Mouse (Mus musculus): ENCODE measurements at regions not wholly inside any gene's neighbourhood (a gene's known extent, or its start where the extent isn't known, plus 50 kb on each side); places are given as distances from the start of the nearest gene placed in this dataset.

GRCm38 (mm10) chr9:61500851-61501250, 128.7 kb downstream of the Tle3 start:
- no peaks in the 10 kb centered on the region for H3K36me3 ChIP-seq (ENCODE audit: insufficient read depth, low read length)
- no peaks in the 10 kb centered on the region for H3K27me3 ChIP-seq (ENCODE audit: insufficient read depth, low read length)
- WGBS: 32% methylated on average over 9 of the region's 9 CpGs
- ATAC-seq (ENCODE audit: low FRiP score, low TSS enrichment): no peak
- H3K4me3 ChIP-seq (ENCODE audit: low read length): no peak overlapping the region
- no peak overlapping the region for H3K27ac ChIP-seq (ENCODE audit: low read length)
- no peak overlapping the region for H3K9ac ChIP-seq (replicated peaks; ENCODE audit: low read length)
- peaks cover 6% of the 10 kb centered on the region for H3K9me3 ChIP-seq (ENCODE audit: low read length)
- no peak overlapping the region for H3K4me2 ChIP-seq (replicated peaks; ENCODE audit: low read depth, low read length)
- no peaks in the 10 kb centered on the region for H3K4me1 ChIP-seq (ENCODE audit: insufficient read depth, low read length)

GRCm38 (mm10) chr9:61492896-61493295, 120.7 kb downstream of the Tle3 start:
- H3K4me1 ChIP-seq (ENCODE audit: insufficient read depth, low read length): no peaks in the 10 kb centered on the region
- no peak overlapping the region for H3K27ac ChIP-seq (ENCODE audit: low read length)
- H3K27me3 ChIP-seq (ENCODE audit: insufficient read depth, low read length): peaks cover 7% of the 10 kb centered on the region; the same call in 1 of the 2 replicates
- H3K9me3 ChIP-seq (ENCODE audit: low read length): no peaks in the 10 kb centered on the region
- no peak for ATAC-seq (ENCODE audit: low FRiP score, low TSS enrichment)
- no peak overlapping the region for H3K4me3 ChIP-seq (ENCODE audit: low read length)
- H3K4me2 ChIP-seq (replicated peaks; ENCODE audit: low read depth, low read length): no peak overlapping the region
- H3K9ac ChIP-seq (replicated peaks; ENCODE audit: low read length): no peak overlapping the region
- 77% methylated on average over 8 of the region's 8 CpGs for WGBS
- H3K36me3 ChIP-seq (ENCODE audit: insufficient read depth, low read length): no peaks in the 10 kb centered on the region

- H3K9ac ChIP-seq (replicated peaks; ENCODE audit: low read length): no peak overlapping the region
- H3K4me3 ChIP-seq (ENCODE audit: low read length): no peak overlapping the region
- no peaks in the 10 kb centered on the region for H3K36me3 ChIP-seq (ENCODE audit: insufficient read depth, low read length)
- H3K9me3 ChIP-seq (ENCODE audit: low read length): no peaks in the 10 kb centered on the region
- ATAC-seq (ENCODE audit: low FRiP score, low TSS enrichment): no peak
- peaks cover 7% of the 10 kb centered on the region; the same call in 1 of the 2 replicates for H3K27me3 ChIP-seq (ENCODE audit: insufficient read depth, low read length)
- H3K4me1 ChIP-seq (ENCODE audit: insufficient read depth, low read length): no peaks in the 10 kb centered on the region
- WGBS: 45% methylated on average over 6 of the region's 6 CpGs
- H3K4me2 ChIP-seq (replicated peaks; ENCODE audit: low read depth, low read length): no peak overlapping the region
- H3K27ac ChIP-seq (ENCODE audit: low read length): no peak overlapping the region
Measured at GRCm38 (mm10) chr9:61491131-61491712, 119.1 kb downstream of the Tle3 start.

GRCm38 (mm10) chr9:61489983-61490382, 117.8 kb downstream of the Tle3 start:
- no peaks in the 10 kb centered on the region for H3K36me3 ChIP-seq (ENCODE audit: insufficient read depth, low read length)
- H3K27ac ChIP-seq (ENCODE audit: low read length): no peak overlapping the region
- WGBS: 57% methylated on average over 6 of the region's 6 CpGs
- H3K27me3 ChIP-seq (ENCODE audit: insufficient read depth, low read length): peaks cover 7% of the 10 kb centered on the region; the same call in 1 of the 2 replicates
- no peak overlapping the region for H3K9ac ChIP-seq (replicated peaks; ENCODE audit: low read length)
- no peak overlapping the region for H3K4me2 ChIP-seq (replicated peaks; ENCODE audit: low read depth, low read length)
- H3K9me3 ChIP-seq (ENCODE audit: low read length): no peaks in the 10 kb centered on the region
- H3K4me1 ChIP-seq (ENCODE audit: insufficient read depth, low read length): no peaks in the 10 kb centered on the region
- no peak for ATAC-seq (ENCODE audit: low FRiP score, low TSS enrichment)
- H3K4me3 ChIP-seq (ENCODE audit: low read length): no peak overlapping the region

GRCm38 (mm10) chr9:61489147-61489546, 117.0 kb downstream of the Tle3 start:
- H3K27me3 ChIP-seq (ENCODE audit: insufficient read depth, low read length): peaks cover 7% of the 10 kb centered on the region; the same call in 1 of the 2 replicates
- no peak for ATAC-seq (ENCODE audit: low FRiP score, low TSS enrichment)
- no peak overlapping the region for H3K27ac ChIP-seq (ENCODE audit: low read length)
- H3K9ac ChIP-seq (replicated peaks; ENCODE audit: low read length): no peak overlapping the region
- H3K4me1 ChIP-seq (ENCODE audit: insufficient read depth, low read length): no peaks in the 10 kb centered on the region
- WGBS: 42% methylated on average over 9 of the region's 9 CpGs
- no peaks in the 10 kb centered on the region for H3K9me3 ChIP-seq (ENCODE audit: low read length)
- H3K36me3 ChIP-seq (ENCODE audit: insufficient read depth, low read length): no peaks in the 10 kb centered on the region
- no peak overlapping the region for H3K4me2 ChIP-seq (replicated peaks; ENCODE audit: low read depth, low read length)
- H3K4me3 ChIP-seq (ENCODE audit: low read length): no peak overlapping the region

- Histone ChIP-seq H3K27ac (ENCODE audit: low read length) (no peak overlapping the region), H3K4me3 (ENCODE audit: low read length) (no peak overlapping the region), H3K9me3 (ENCODE audit: low read length) (no peaks in the 10 kb centered on the region), H3K4me2 (replicated peaks; ENCODE audit: low read depth, low read length) (no peak overlapping the region), H3K4me1 (ENCODE audit: insufficient read depth, low read length) (no peaks in the 10 kb centered on the region), H3K36me3 (ENCODE audit: insufficient read depth, low read length) (no peaks in the 10 kb centered on the region), H3K27me3 (ENCODE audit: insufficient read depth, low read length) (0 out of 2 replicates have a peak, but pooled peaks cover 7% of the 10 kb centered on the region), H3K9ac (replicated peaks; ENCODE audit: low read length) (no peak overlapping the region)
- 88% methylated on average over 12 of the region's 12 CpGs for WGBS
- ATAC-seq (ENCODE audit: low FRiP score, low TSS enrichment): no peak
Measured at GRCm38 (mm10) chr9:61487824-61488223, 115.7 kb downstream of the Tle3 start.

- WGBS: 78% methylated on average over 7 of the region's 7 CpGs
- Histone ChIP-seq H3K27ac (ENCODE audit: low read length) (no peak overlapping the region), H3K9ac (replicated peaks; ENCODE audit: low read length) (no peak overlapping the region), H3K4me2 (replicated peaks; ENCODE audit: low read depth, low read length) (no peak overlapping the region), H3K4me3 (ENCODE audit: low read length) (no peak overlapping the region), H3K36me3 (ENCODE audit: insufficient read depth, low read length) (no peaks in the 10 kb centered on the region), H3K27me3 (ENCODE audit: insufficient read depth, low read length) (0 out of 2 replicates have a peak, but pooled peaks cover 7% of the 10 kb centered on the region), H3K4me1 (ENCODE audit: insufficient read depth, low read length) (no peaks in the 10 kb centered on the region), H3K9me3 (ENCODE audit: low read length) (no peaks in the 10 kb centered on the region)
- ATAC-seq (ENCODE audit: low FRiP score, low TSS enrichment): no peak
Measured at GRCm38 (mm10) chr9:61487146-61487545, 115.0 kb downstream of the Tle3 start.

- Histone ChIP-seq H3K27ac (ENCODE audit: low read length) (no peak overlapping the region), H3K4me2 (replicated peaks; ENCODE audit: low read depth, low read length) (no peak overlapping the region), H3K9me3 (ENCODE audit: low read length) (no peaks in the 10 kb centered on the region), H3K9ac (replicated peaks; ENCODE audit: low read length) (no peak overlapping the region), H3K4me1 (ENCODE audit: insufficient read depth, low read length) (no peaks in the 10 kb centered on the region), H3K27me3 (ENCODE audit: insufficient read depth, low read length) (peaks cover 9% of the 10 kb centered on the region; the same call in 1 of the 2 replicates), H3K4me3 (ENCODE audit: low read length) (no peak overlapping the region), H3K36me3 (ENCODE audit: insufficient read depth, low read length) (no peaks in the 10 kb centered on the region)
- no peak for ATAC-seq (ENCODE audit: low FRiP score, low TSS enrichment)
- 28% methylated on average over 3 of the region's 3 CpGs for WGBS
Measured at GRCm38 (mm10) chr9:61484391-61484790, 112.2 kb downstream of the Tle3 start.

GRCm38 (mm10) chr9:61479626-61480025, 107.5 kb downstream of the Tle3 start:
- 48% methylated on average over 6 of the region's 6 CpGs for WGBS
- Histone ChIP-seq H3K36me3 (ENCODE audit: insufficient read depth, low read length) (no peaks in the 10 kb centered on the region), H3K27ac (ENCODE audit: low read length) (no peak overlapping the region), H3K4me3 (ENCODE audit: low read length) (no peak overlapping the region), H3K9ac (replicated peaks; ENCODE audit: low read length) (no peak overlapping the region), H3K9me3 (ENCODE audit: low read length) (no peaks in the 10 kb centered on the region), H3K4me2 (replicated peaks; ENCODE audit: low read depth, low read length) (no peak overlapping the region), H3K27me3 (ENCODE audit: insufficient read depth, low read length) (peaks cover 8% of the 10 kb centered on the region; the same call in 1 of the 2 replicates), H3K4me1 (ENCODE audit: insufficient read depth, low read length) (no peaks in the 10 kb centered on the region)
- no peak for ATAC-seq (ENCODE audit: low FRiP score, low TSS enrichment)

- Histone ChIP-seq H3K4me3 (ENCODE audit: low read length) (no peak overlapping the region), H3K4me2 (replicated peaks; ENCODE audit: low read depth, low read length) (no peak overlapping the region), H3K36me3 (ENCODE audit: insufficient read depth, low read length) (no peaks in the 10 kb centered on the region), H3K9me3 (ENCODE audit: low read length) (no peaks in the 10 kb centered on the region), H3K27me3 (ENCODE audit: insufficient read depth, low read length) (peaks cover 8% of the 10 kb centered on the region; the same call in 1 of the 2 replicates), H3K4me1 (ENCODE audit: insufficient read depth, low read length) (no peaks in the 10 kb centered on the region), H3K9ac (replicated peaks; ENCODE audit: low read length) (no peak overlapping the region), H3K27ac (ENCODE audit: low read length) (no peak overlapping the region)
- no peak for ATAC-seq (ENCODE audit: low FRiP score, low TSS enrichment)
- 32% methylated on average over 9 of the region's 9 CpGs for WGBS
Measured at GRCm38 (mm10) chr9:61478862-61479261, 106.7 kb downstream of the Tle3 start.
